Mouse (Mus musculus) stomach, postnatal 0 days (tissue): ENCODE data around the gene Tbc1d10a.

Source experiments
- CTCF ChIP-seq: IDR thresholded peaks from 2 replicates; pipeline ENCODE4 v1.5.1; 2016; ENCODE audit warnings: antibody characterized with exemption, low read depth, mild to moderate bottlenecking, moderate library complexity
- EP300 ChIP-seq: optimal IDR thresholded peaks from 2 replicates; pipeline ENCODE3; 2016; ENCODE audit warnings: antibody characterized with exemption

- TF ChIP-seq CTCF: no peak
- no peak for TF ChIP-seq EP300
Observed at GRCm38 (mm10) chr11:4263296-4263695, 76.7 kb downstream of the Tbc1d10a start.
